Mouse (Mus musculus) Muller cell, postnatal 12 days (primary cell): ENCODE measurements at regions not wholly inside any gene's neighbourhood (a gene's known extent, or its start where the extent isn't known, plus 50 kb on each side); places are given as distances from the start of the nearest gene placed in this dataset.
A peak's percentile ranks its signal among the peaks of the same experiment; 100 is the strongest.

Experiments used
- DNase-seq: peaks from one replicate; pipeline ENCODE4 v3.0.0-alpha.2; 2015; ENCODE audit errors: inconsistent ontology term

DNA sequence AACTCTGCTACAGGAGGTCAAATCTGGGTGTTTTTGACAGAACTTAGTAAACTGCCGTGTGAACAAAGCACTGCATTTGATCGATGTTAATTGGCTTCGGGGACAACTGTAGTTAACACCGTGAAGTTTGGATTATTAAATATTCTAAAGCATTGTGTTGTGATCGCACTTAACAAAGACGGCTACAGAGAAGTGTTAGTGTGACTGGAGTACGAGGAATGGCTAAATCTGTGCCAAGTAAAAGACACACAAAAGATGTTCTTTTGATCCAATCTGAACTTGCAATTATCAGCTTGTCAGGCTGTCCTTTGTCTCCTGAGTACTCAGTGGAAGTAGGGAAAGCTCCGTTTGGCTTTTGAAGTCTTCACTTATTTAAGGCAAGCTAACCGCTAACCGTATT, 259.7 kb downstream of the Tmem182 start:
- DNase-seq: no peak

DNA sequence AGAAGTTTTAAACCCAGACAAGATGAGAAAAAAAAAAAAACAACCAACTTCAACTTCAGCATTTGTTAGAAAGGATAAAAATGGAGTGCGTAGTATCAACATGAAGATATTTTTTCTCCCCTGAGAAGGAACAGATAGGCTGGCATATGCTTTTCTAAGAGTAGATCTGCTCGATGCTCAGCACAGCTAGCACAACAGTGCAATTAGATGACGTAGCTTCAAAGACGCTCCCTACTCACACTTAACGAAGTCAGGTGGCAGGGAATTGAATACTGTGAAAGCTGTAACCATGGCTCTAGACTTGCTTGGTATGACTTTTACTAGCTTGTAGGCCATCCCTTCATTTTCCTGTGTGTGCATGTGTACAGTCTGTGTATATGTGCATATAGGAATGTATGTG, 299.5 kb downstream of the Tmem182 start:
- no peak for DNase-seq

GRCm38 (mm10) chr1:41121636-41122175, 316.3 kb downstream of the Tmem182 start:
- DNase-seq: no peak

DNA sequence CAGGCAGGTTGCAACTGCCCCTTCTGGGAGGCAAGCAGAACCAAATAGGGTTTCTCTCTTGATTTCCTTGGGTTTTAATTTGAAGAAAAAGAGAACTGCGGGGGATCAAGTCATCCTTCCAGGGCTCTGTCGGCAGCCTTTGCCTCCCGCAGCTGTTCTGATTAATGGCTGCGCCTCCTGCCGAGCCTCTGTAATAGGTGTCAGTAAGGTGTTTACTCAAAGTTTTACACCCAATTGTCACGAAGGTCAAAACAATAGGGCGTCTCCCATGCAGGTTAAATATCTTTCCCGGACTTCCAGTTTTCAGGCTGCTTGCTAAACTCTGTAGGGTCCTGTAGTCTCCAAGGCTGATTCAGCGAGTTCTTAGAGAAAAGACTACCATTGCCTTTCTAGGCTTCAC, 326.0 kb downstream of the Tmem182 start:
- no peak for DNase-seq

DNA sequence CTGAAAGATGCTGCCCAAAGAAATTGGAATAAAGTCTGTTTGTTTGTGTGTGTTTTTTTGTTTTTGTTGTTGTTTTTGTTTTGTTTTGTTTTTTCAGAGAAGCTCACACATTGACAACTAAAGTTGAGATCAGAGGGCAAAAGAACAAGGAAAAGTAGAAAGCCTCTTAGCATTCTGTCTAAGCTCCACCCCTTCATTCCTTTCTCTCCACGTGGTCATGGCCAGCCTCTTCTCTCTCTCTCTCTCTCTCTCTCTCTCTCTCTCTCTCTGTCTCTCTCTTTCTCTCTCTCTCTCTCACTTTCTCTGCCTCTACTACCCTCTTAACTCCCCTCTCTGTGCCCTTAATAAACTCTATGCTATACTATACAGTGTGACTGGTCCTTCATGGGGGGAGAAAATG, 327.7 kb downstream of the Tmem182 start:
- no peak for DNase-seq

GRCm38 (mm10) chr1:41133946-41134345, 328.5 kb downstream of the Tmem182 start:
- DNase-seq: peak; percentile 52

DNA sequence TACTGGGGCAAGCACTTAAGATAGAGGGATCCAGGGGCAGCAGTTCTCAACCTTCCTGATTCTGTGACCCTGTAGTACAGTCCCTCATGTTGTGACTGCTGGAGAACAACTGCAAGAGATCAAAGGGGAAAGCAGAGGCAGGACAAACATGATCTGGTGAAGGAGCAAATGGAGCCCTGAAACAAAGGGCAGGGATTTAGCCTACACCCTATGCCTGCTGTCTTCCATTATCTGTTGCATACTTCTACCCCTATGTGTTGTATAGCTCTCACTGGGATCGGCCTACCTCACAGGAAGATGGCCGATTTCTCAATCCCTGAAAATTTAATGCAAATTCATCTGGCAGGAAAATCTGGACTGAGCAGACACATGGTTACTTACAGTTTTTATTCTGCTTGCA, 334.3 kb downstream of the Tmem182 start:
- no peak for DNase-seq

DNA sequence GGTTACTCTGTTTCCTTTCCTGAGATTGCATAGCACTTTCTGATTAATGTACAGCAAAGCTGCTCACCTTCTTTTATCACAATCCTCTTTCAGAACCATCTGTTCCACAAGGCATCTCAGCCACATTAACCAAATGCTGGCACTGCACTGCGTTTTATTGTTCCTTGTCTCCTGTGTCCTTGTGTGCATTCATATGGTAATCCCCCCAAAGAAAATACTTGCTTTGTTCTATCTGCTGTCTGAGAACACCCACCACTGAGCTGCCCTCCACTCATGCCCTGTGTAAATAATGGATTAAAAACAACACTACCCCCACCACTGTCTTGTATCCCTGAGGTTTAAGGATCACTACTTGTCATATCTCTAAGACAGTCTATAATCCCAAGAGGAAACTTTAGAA, 335.1 kb downstream of the Tmem182 start:
- DNase-seq: no peak

DNA sequence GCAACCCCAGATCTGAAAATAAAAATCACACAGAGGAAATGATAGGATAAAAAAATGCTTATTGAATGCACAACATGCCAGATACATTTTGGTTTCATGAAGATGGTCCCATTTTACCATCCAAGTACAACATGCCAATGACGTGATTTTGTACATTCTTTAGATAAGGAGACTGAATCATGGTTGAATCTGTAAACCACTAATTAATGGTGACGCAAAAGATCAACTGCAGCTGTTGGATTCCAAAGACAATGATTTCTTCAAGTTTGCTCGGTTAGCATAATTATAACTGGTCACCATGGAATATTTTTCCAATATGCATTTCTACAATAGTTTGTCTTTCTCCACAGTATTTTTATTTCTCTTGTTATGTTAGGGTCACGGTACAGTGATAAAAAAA, 336.6 kb downstream of the Tmem182 start:
- peak; percentile 18 for DNase-seq

GRCm38 (mm10) chr1:41152516-41152915, 347.1 kb downstream of the Tmem182 start:
- DNase-seq: peak; percentile 32

GRCm38 (mm10) chr1:41153174-41153999, 348.0 kb downstream of the Tmem182 start:
- no peak for DNase-seq

GRCm38 (mm10) chr1:41154198-41154597, 348.8 kb downstream of the Tmem182 start:
- DNase-seq: no peak

GRCm38 (mm10) chr1:41156946-41157345, 351.5 kb downstream of the Tmem182 start:
- no peak for DNase-seq

DNA sequence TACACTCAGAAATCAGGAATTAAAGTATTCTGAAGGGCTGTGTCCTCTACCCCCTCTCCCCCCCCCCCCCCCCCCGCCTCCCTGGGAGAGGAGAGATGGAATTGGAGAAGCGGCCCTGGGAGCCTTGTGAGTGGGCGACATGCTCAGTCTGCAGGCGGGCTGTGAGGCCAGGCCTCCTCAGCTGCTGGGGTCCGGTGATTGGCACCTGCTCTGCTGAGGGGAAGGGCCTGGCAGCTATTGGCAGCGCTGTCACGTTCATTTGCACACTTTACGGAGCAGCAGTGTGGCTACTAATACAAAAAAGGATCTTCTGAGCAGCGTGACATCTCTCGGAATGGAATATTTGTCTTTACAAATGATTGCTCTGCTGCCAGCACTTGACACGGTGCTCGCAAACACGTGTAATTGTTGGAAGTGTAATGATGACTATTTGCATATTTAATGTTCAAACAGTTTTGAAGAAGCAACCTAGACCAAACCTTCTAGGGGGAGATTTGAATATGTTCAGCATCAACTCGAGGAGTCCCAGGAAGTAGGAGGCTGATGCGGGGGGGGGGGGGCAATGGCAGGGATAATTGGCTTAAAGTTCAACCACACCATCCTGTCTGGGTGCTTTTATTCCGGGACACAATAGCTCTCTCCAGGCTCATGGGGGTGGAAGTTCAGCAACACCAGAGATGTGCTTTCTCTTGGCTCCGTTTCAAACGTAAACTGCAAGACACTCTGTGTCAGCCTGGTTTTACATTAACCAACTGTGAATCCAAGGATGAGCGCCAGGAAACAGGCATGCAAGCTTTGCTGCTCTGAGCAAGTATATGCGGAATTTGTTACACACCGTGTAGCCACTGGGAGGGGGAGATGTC, 352.5 kb downstream of the Tmem182 start:
- DNase-seq: peak; percentile 39

DNA sequence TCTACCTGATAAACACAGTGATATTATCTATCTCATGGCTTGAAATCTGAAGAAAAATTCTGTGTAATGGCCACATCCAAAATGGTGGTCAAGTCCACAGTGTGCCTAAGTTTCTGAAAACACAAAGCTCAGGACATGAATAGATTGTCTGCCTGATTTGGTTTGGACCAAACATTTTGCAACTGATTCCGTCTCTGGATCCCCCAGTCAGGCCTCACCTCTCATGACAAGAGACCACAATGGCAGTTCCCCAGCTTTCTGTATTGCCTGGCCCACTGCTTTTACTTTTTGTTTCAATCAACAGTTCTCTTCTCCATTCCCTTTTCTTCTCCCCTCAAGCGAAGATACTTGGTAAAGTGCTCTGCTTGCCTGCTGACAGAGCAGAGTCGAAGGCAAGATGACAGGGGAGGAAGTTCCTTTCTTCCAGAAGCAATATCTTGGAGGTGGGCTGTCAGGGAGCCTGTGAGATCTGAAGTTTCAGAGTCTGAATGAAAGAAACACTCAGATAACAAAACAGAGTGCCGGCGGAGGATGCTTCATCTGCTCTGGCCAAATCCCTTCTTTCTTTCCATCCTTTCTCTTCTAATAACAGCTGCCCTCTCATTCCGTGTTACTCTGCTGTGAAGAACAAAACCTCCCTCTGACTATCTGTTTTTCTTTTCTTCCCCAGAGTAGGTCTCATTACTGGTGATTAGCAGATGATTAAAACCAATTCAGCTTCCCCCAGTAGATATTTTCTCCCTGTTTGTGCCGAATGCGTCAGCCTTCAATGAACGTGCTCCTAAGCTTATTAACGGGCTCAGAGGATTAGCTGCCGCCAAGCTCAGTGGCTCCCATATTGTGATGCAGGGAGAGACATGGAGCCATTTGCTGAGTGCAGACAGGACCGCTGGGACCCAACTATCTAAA, 360.7 kb downstream of the Tmem182 start:
- peak; percentile 16 for DNase-seq

GRCm38 (mm10) chr1:41166787-41167420, 361.5 kb downstream of the Tmem182 start:
- DNase-seq: no peak

GRCm38 (mm10) chr1:41186991-41187390, 381.6 kb downstream of the Tmem182 start:
- no peak for DNase-seq

DNA sequence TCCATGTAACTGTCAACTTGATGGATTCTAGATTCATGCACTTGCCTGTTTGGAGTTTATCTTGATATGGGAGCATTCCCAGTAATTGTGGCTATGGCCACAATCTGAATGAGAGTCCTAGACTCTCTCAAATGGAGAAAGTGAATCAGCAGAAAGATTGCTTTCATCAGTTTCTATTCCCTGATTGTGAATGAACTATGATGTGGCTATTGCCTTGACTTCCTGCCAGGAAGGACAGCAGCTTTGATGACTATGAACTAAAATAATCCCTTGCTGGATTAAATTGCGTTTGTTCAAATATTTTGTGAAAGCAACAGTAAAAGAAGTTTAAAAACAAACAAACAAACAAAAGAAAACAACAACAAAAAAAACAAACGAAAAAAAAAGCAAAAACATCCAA, 407.5 kb downstream of the Tmem182 start:
- peak; percentile 12 for DNase-seq

DNA sequence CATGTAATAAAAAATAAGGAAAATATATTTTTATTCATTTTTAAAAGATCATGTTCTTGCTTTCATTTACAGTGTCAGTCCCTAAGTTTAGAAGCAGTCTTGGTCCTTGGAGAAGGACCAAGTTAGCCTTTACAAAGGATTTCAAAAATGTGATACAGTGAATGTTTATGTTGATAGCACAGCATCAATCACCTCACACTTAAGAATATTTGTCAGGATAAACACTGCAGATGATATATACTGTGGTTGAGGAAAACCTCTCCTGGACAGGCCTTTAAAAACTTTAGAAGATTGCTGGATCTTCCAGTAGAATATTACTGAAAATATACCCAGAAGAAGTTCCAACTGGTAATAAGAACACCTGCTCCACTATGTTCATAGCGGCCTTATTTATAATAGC, 420.4 kb downstream of the Tmem182 start:
- no peak for DNase-seq

DNA sequence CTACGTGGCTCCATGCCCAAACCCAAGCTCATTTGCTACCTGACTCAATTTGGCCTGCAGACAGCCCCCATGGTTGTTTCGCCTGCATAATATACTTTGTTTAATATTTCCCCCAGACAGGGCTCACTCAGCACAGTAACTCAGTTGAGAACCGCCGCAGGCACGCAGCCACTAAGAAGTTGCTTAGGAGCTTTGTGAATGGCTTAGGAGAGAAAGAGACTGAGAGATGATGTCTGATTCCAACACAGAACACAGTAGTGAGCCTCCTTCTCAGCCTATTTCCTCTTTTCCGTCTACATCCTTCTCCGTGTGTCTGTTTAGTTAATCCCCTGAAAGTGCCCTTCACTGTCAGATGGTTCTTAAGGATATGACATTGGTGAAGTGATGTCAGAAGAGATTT, 429.9 kb downstream of the Tmem182 start:
- no peak for DNase-seq

GRCm38 (mm10) chr1:41243000-41243399, 437.6 kb downstream of the Tmem182 start:
- DNase-seq: no peak
